Mouse (Mus musculus) liver, adult (tissue): Measurements from ENCODE around the gene Ubr2.

Experiments used
- GATA4 ChIP-seq: IDR thresholded peaks from 2 replicates; pipeline ENCODE4 v1.6.1; 2014; ENCODE audit warnings: mild to moderate bottlenecking, low read length; ENCODE audit not compliant: insufficient replicate concordance

Gene Ubr2

GRCm38 (mm10) chr17:47010722-47011660 lies 635 bp upstream of the Ubr2 start:
- no peak for TF ChIP-seq GATA4

GRCm38 (mm10) chr17:47009546-47009897 lies 834 bp downstream of the Ubr2 start:
- no peak for TF ChIP-seq GATA4

- TF ChIP-seq GATA4 = no peak
Observed at GRCm38 (mm10) chr17:47009016-47009415, 1.3 kb downstream of the Ubr2 start.

GRCm38 (mm10) chr17:47008506-47008905 lies 1.9 kb downstream of the Ubr2 start:
- no peak for TF ChIP-seq GATA4

- no peak for TF ChIP-seq GATA4
Observed at GRCm38 (mm10) chr17:47006741-47007140, 3.6 kb downstream of the Ubr2 start.

GRCm38 (mm10) chr17:47005741-47006405 lies 4.5 kb downstream of the Ubr2 start:
- TF ChIP-seq GATA4 = no peak

GRCm38 (mm10) chr17:47003305-47003704 lies 7.1 kb downstream of the Ubr2 start:
- no peak for TF ChIP-seq GATA4

GRCm38 (mm10) chr17:47002401-47002800 lies 8.0 kb downstream of the Ubr2 start:
- TF ChIP-seq GATA4 = no peak

- TF ChIP-seq GATA4 = peak; percentile 68; the same call in 1 of the 2 replicates
Observed at GRCm38 (mm10) chr17:46998840-46999239, 11.5 kb downstream of the Ubr2 start.

- no peak for TF ChIP-seq GATA4
Observed at GRCm38 (mm10) chr17:46996484-46996883, 13.9 kb downstream of the Ubr2 start.

- no peak for TF ChIP-seq GATA4
Observed at GRCm38 (mm10) chr17:46995621-46996020, 14.7 kb downstream of the Ubr2 start.

- no peak for TF ChIP-seq GATA4
Observed at GRCm38 (mm10) chr17:46994641-46995398, 15.5 kb downstream of the Ubr2 start.

- no peak for TF ChIP-seq GATA4
Observed at GRCm38 (mm10) chr17:46993625-46994024, 16.7 kb downstream of the Ubr2 start.

- no peak for TF ChIP-seq GATA4
Observed at GRCm38 (mm10) chr17:46987631-46988030, 22.7 kb downstream of the Ubr2 start.

- TF ChIP-seq GATA4 = no peak
Observed at GRCm38 (mm10) chr17:46980050-46980449, 30.3 kb downstream of the Ubr2 start.

- TF ChIP-seq GATA4 = no peak
Observed at GRCm38 (mm10) chr17:46975183-46975582, 35.2 kb downstream of the Ubr2 start.

GRCm38 (mm10) chr17:46972603-46973002 lies 37.8 kb downstream of the Ubr2 start:
- no peak for TF ChIP-seq GATA4
